Mouse (Mus musculus): Measurements from ENCODE around the gene Arhgap22. TPM values are rescaled to one million over a fixed set of nuclear protein-coding genes. Genes with fewer than 3 reads are reported as not detected.

Arhgap22 gene
- polyA plus RNA-seq, 1 experiment: 9.0 TPM

DNA sequence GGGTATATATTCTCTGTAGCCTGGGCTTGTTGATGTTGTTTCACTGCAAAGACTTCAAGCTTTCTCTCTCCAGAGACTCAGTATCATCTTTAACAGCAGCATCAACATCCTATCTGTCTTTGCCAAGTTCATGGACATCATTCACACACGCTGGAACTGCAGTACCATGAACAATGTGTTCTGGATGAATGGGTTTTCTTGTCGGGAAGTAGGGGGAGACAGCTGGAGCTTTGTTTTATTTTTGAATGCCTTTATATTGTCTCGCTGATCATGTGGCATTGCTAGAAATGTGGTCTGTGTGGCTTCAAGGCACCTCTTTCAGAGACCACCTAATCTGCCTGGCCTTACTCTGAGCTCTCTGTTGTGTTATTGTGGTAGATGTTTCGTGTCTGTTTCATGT is 26.6 kb upstream of the Arhgap22 start:
- no peak for TF ChIP-seq POLR2A (IDR thresholded peaks at IDR 0.05; ENCODE audit: low read depth, low read length)
- no peak for TF ChIP-seq CTCF (conservative IDR thresholded peaks at IDR 0.05; ENCODE audit: insufficient read depth, insufficient read length, low read depth, low read length)
- no peak for DNase-seq
- WGBS: 33% methylated on average over 4 of the region's 4 CpGs
- no peaks in the 10 kb centered on the region for H3K36me3 ChIP-seq (ENCODE audit: control insufficient read depth, insufficient read depth, low read length)
- H3K4me1 ChIP-seq (ENCODE audit: control insufficient read depth, insufficient read depth, low read length): no peaks in the 10 kb centered on the region
- no peak overlapping the region for H3K27ac ChIP-seq (ENCODE audit: insufficient read depth, low read depth, low read length)
- H3K27me3 ChIP-seq (replicated peaks; ENCODE audit: control insufficient read depth, insufficient read depth, low read length): no peaks in the 10 kb centered on the region
- no peak overlapping the region for H3K4me3 ChIP-seq (ENCODE audit: insufficient read depth, low read depth, low read length)

DNA sequence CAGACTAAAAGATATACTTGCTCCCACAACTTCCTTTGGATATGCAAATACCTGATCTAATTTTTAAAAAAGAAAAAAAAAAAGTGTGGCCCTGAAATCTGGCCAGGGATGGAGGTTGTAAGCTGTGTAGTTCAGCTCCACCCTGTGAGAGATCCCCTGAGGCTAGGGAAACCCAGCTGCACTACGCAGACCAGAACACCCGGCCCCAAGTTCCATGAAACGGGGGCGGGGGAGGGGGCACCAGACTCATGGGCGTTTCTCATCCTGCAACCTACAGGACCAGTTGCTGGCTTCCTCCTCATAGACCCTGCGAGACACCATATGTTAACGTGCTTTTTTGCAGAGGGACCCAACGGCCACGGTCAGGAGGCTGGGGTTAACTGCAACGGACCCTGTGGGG is 24.6 kb upstream of the Arhgap22 start:
- 67% methylated on average over 10 of the region's 10 CpGs for WGBS
- H3K27me3 ChIP-seq (replicated peaks; ENCODE audit: control insufficient read depth, insufficient read depth, low read length): no peaks in the 10 kb centered on the region
- H3K36me3 ChIP-seq (ENCODE audit: control insufficient read depth, insufficient read depth, low read length): no peaks in the 10 kb centered on the region
- H3K27ac ChIP-seq (ENCODE audit: insufficient read depth, low read depth, low read length): no peak overlapping the region
- no peaks in the 10 kb centered on the region for H3K4me1 ChIP-seq (ENCODE audit: control insufficient read depth, insufficient read depth, low read length)
- no peak overlapping the region for H3K4me3 ChIP-seq (ENCODE audit: insufficient read depth, low read depth, low read length)
- TF ChIP-seq CTCF (conservative IDR thresholded peaks at IDR 0.05; ENCODE audit: insufficient read depth, insufficient read length, low read depth, low read length): no peak
- TF ChIP-seq POLR2A (IDR thresholded peaks at IDR 0.05; ENCODE audit: low read depth, low read length): no peak
- no peak for DNase-seq

GRCm38 (mm10) chr14:33189849-33190423 is 23.9 kb upstream of the Arhgap22 start:
- H3K4me1 ChIP-seq (ENCODE audit: control insufficient read depth, insufficient read depth, low read length): no peaks in the 10 kb centered on the region
- H3K27me3 ChIP-seq (replicated peaks; ENCODE audit: control insufficient read depth, insufficient read depth, low read length): no peaks in the 10 kb centered on the region
- TF ChIP-seq POLR2A (IDR thresholded peaks at IDR 0.05; ENCODE audit: low read depth, low read length) (no peak), CTCF (conservative IDR thresholded peaks at IDR 0.05; ENCODE audit: insufficient read depth, insufficient read length, low read depth, low read length) (no peak)
- H3K27ac ChIP-seq (ENCODE audit: insufficient read depth, low read depth, low read length): no peak overlapping the region
- no peak for DNase-seq
- H3K36me3 ChIP-seq (ENCODE audit: control insufficient read depth, insufficient read depth, low read length): no peaks in the 10 kb centered on the region
- 90% methylated on average over 21 of the region's 21 CpGs for WGBS
- no peak overlapping the region for H3K4me3 ChIP-seq (ENCODE audit: insufficient read depth, low read depth, low read length)

DNA sequence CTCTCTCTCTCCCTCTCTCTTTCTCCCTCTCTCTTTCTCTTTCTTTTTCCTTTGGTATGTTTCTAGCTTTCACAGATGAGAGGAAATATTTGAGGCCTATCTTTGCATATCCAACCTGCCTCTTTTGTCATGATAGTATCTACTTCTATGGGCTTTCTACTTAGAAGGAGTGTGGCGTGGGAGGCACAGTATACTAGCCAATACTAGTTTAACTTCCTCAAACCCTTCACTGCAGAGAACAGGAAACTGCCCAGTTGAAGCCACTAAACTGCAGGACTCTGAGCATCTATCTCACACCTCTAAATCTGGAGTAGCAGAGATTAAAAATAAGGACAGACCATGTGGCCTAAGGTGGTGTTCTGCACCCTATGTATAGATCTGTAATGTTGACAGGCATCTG is 23.2 kb upstream of the Arhgap22 start:
- Histone ChIP-seq H3K27me3 (replicated peaks; ENCODE audit: control insufficient read depth, insufficient read depth, low read length) (no peaks in the 10 kb centered on the region), H3K4me3 (ENCODE audit: insufficient read depth, low read depth, low read length) (no peak overlapping the region), H3K4me1 (ENCODE audit: control insufficient read depth, insufficient read depth, low read length) (no peaks in the 10 kb centered on the region), H3K36me3 (ENCODE audit: control insufficient read depth, insufficient read depth, low read length) (no peaks in the 10 kb centered on the region), H3K27ac (ENCODE audit: insufficient read depth, low read depth, low read length) (no peak overlapping the region)
- WGBS: 78% methylated on average over 1 of the region's 1 CpGs
- no peak for DNase-seq
- no peak for TF ChIP-seq CTCF (conservative IDR thresholded peaks at IDR 0.05; ENCODE audit: insufficient read depth, insufficient read length, low read depth, low read length)
- no peak for TF ChIP-seq POLR2A (IDR thresholded peaks at IDR 0.05; ENCODE audit: low read depth, low read length)

DNA sequence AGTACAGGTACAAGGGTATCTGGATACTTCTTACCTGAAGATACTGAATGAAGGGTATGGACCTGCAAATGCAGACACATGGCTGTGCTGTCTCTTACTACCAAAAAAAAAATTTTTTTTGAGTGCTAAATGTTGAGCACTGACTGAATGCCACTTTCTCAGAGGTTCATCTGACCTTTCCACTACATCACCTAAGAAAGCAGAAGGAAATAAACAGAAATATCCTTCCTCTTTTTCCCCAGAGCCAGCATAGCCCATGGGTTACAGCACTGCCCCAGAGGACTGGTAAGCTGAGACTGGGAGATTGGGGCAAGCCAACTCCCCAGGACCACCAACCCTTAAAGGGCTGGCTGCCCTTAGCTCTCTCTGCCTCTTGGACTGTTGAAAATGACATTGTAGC is 20.1 kb upstream of the Arhgap22 start:
- H3K4me1 ChIP-seq (ENCODE audit: control insufficient read depth, insufficient read depth, low read length): no peaks in the 10 kb centered on the region
- H3K27me3 ChIP-seq (replicated peaks; ENCODE audit: control insufficient read depth, insufficient read depth, low read length): no peaks in the 10 kb centered on the region
- no peak overlapping the region for H3K4me3 ChIP-seq (ENCODE audit: insufficient read depth, low read depth, low read length)
- TF ChIP-seq POLR2A (IDR thresholded peaks at IDR 0.05; ENCODE audit: low read depth, low read length) (no peak), CTCF (conservative IDR thresholded peaks at IDR 0.05; ENCODE audit: insufficient read depth, insufficient read length, low read depth, low read length) (no peak)
- no peak overlapping the region for H3K27ac ChIP-seq (ENCODE audit: insufficient read depth, low read depth, low read length)
- no peak for DNase-seq
- H3K36me3 ChIP-seq (ENCODE audit: control insufficient read depth, insufficient read depth, low read length): no peaks in the 10 kb centered on the region

DNA sequence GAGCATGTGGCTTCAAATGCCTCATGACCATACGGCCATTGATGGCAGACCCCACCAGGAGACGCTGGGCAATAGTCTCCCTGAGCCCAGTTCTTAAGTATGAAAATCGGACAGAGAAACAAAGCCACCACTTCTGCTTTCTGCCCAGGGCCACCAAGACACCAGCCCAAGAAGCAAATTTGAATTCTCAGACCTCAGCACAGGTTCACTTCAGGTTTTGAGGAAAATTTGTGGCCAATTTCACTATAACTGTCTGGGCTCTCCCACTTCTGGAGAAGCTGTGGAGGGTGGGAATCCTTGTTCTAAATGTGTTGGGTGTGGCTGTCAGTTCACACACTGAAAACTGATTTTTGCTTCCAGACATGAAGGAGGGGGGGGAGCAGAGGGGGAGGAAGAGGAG is 19.6 kb upstream of the Arhgap22 start:
- Histone ChIP-seq H3K4me3 (ENCODE audit: insufficient read depth, low read depth, low read length) (no peak overlapping the region), H3K36me3 (ENCODE audit: control insufficient read depth, insufficient read depth, low read length) (no peaks in the 10 kb centered on the region), H3K27me3 (replicated peaks; ENCODE audit: control insufficient read depth, insufficient read depth, low read length) (no peaks in the 10 kb centered on the region), H3K27ac (ENCODE audit: insufficient read depth, low read depth, low read length) (no peak overlapping the region), H3K4me1 (ENCODE audit: control insufficient read depth, insufficient read depth, low read length) (no peaks in the 10 kb centered on the region)
- 71% methylated on average over 3 of the region's 3 CpGs for WGBS
- TF ChIP-seq CTCF (conservative IDR thresholded peaks at IDR 0.05; ENCODE audit: insufficient read depth, insufficient read length, low read depth, low read length) (no peak), POLR2A (IDR thresholded peaks at IDR 0.05; ENCODE audit: low read depth, low read length) (no peak)
- no peak for DNase-seq

DNA sequence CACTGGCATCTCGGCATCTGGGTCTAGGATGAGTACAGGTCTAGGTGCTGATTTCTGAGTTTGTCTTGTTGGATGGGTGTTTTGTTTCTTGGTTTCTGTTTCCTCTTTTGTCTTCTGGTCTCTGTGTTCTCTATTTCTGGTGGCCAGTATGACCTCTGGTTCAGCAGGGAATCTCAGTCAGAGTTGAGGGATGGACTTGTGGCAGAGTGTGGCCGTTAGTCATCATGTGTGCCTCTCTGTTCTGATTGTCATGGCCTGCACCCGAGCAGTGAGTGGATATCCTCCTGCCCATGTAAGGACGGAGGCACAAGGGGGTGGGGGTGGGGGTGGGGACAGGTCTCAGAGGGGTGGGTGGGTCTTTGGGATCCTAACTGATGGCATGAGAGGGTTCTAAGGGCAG is 11.7 kb upstream of the Arhgap22 start:
- 66% methylated on average over 4 of the region's 4 CpGs for WGBS
- H3K4me1 ChIP-seq (ENCODE audit: control insufficient read depth, insufficient read depth, low read length): no peaks in the 10 kb centered on the region
- H3K27ac ChIP-seq (ENCODE audit: insufficient read depth, low read depth, low read length): no peak overlapping the region
- no peak for DNase-seq
- no peaks in the 10 kb centered on the region for H3K36me3 ChIP-seq (ENCODE audit: control insufficient read depth, insufficient read depth, low read length)
- no peaks in the 10 kb centered on the region for H3K27me3 ChIP-seq (replicated peaks; ENCODE audit: control insufficient read depth, insufficient read depth, low read length)
- TF ChIP-seq POLR2A (IDR thresholded peaks at IDR 0.05; ENCODE audit: low read depth, low read length) (no peak), CTCF (conservative IDR thresholded peaks at IDR 0.05; ENCODE audit: insufficient read depth, insufficient read length, low read depth, low read length) (no peak)
- H3K4me3 ChIP-seq (ENCODE audit: insufficient read depth, low read depth, low read length): no peak overlapping the region
